Mouse (Mus musculus) heart, adult 2 months (tissue): ENCODE results near the gene Ntrk3.

Experiments
- CTCF ChIP-seq: fragments of 200-600 bp; IDR thresholded peaks from 2 replicates; pipeline ENCODE4 v1.8.1; 2022; ENCODE audit warnings: antibody characterized with exemption, mild to moderate bottlenecking, moderate library complexity
- EP300 ChIP-seq: fragments of 200-500 bp; IDR thresholded peaks from 2 replicates; pipeline ENCODE4 v1.6.1; 2011; ENCODE audit warnings: low read depth, low read length, control low read depth; ENCODE audit not compliant: insufficient read depth
- POLR2A ChIP-seq: fragments of 200-500 bp; IDR thresholded peaks from 2 replicates; pipeline ENCODE4 v1.6.1; 2011; ENCODE audit warnings: mild to moderate bottlenecking, low read depth, low read length, control low read depth; ENCODE audit not compliant: insufficient read depth

GRCm38 (mm10) chr7:78565386-78565785, 172.4 kb downstream of the Ntrk3 start:
- TF ChIP-seq CTCF (no peak), POLR2A (no peak), EP300 (no peak)
